Mouse (Mus musculus) frontal cortex, postnatal 36 days (tissue): ENCODE data around the gene Sox6.

Source experiments
- DNase-seq, 2 experiments: peaks; one replicate each; pipeline ENCODE4 v3.0.0; 2022; ENCODE audit warnings: low spot score in 2 of 2

The Sox6 gene

DNA sequence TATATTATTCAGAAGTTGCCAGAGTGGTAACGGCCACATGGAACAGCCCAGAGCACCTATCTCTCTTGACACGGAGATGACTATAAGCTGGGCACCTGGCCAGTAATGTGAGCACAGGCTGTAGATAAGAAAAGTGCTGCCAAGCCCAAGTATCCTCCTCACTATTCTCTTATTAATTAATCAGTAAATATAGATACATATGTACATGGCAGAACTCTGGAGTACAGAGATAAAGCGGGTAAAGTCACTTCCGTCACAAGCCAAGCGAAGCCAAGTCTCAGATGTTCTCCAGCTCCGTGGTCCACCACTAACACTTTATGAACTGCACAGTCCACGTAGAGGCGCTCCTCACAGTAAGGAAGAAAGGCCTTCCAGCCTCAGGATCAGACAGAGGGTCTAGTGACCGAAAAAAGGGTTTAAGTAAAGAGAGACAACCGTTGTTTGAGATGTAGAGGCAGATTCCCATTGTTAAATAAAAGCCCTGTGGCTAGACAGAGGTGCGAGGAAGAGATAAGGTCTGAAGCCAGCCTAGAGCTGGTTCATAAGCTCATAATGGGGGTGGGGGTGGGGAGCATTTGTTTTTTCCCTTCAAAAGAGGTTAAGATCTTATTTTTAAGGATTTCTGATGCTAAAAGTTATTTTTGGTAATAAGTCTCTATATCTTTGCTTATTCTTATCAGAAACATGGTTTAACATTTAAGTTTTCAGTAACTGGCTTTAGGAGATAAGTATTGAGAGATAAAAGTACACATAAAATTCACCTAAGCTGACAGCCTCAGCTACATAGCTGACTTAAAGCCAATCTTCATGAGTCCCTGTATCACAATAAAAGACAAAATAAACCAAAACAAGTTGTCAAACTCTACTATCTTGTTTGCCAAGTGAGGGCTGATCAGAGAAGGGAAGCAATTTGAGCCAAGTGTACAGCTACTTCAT, 207.4 kb downstream of the Sox6 start:
- DNase-seq: no peak

DNA sequence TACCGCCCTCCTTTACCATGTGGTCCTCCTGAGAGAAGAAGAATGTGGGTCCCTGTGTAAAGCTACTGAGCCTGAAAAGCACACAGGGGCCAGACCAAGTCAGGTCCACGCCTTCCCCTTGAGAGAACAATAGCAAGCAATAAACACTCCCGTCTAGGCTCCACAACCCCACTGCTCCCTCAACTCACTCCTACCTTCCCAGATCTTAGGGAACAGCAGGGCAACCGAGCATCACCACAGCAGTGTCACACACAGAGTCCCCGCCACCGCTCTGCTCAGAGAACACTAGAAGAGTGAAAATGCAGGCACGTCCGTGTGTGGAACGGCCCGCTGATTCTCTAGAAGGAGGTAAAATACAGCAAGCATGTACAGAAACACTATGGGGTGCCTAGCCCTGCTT, 208.2 kb downstream of the Sox6 start:
- DNase-seq: no peak

DNA sequence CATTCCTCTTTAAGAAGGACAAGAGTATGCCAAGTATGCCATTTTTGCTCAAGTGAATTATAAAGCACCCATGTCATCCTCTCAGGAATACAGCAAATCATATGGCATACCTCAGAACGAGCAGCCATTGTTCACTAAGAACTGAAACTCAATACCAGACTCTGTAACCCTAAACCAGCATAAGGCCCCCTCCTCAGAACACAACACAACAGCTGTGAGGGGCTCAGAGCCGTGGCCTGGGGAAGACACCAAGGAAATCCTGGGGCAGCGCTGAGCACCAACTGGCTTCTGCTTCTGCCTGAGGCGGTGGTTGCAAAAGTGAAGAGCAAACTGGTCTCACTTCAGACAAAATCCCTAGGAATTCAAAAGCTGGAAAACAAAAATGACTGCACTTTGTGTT, 208.8 kb downstream of the Sox6 start:
- DNase-seq: no peak

DNA sequence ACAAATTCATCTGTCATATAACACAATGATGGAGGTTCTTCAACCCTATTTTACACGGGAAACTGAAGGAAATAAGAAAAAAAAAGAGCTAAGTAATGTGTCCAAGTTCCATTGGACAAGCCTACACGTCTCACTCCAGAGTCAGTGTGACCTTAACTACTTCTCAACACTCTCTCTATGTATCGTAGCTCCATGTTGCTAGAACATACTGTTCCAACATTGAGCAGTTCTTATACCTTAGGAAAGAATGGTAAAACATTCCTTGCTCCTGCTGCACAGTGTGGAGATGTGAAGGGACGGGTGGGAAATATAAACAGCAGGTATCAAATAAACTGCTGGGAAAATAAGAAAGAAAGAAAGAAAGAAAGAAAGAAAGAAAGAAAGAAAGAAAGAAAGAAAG, 209.3 kb downstream of the Sox6 start:
- DNase-seq: no peak

DNA sequence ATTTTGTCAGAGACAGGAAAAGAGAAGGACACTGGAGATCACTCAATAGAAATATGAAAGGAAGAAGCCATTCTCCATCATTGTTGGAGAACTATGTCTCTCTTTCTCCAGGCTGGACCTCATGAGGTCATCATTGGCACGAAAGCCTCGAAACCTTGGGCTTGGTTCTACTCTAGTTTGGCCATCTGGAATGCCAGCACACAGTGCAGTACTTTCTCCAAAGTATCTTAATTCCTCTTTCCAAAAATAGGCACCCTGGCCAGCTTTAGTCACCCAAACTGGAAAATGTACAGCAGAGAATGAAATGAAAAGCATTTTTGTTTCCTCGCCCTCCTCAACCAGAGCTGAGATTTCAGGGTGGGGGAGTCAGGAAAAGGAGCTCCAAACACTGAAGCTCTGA, 213.3 kb downstream of the Sox6 start:
- no peak for DNase-seq

DNA sequence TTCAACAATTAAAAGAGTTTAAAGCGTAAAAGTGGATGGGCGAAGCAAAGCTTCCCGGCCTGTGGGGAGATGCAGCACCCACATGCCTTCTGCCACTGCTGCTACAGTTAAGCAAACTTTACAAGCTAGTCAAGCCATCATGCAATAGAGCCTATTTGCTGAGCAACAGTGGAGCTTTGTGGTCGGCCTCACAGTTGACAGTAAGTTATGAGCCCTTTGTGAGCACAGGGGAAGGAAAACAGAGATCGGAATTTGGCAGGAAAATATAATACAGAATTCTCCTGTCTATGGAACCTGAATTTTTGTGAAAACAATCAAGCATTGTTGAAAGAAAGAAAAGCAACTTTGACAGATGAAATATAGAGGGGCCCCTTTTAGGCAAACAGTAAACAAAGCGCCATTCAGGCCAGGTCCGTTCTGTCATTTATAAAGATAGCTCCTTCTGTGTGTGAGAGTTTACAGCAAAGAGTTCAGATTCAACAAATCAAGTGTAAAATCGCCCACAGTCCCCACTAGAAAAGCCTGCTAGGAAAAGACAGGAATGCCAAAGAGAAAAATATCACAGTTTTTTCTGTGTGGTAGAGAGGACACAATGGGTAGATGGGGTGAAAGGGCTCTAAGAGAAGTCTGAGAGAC, 213.9 kb downstream of the Sox6 start:
- DNase-seq: no peak

DNA sequence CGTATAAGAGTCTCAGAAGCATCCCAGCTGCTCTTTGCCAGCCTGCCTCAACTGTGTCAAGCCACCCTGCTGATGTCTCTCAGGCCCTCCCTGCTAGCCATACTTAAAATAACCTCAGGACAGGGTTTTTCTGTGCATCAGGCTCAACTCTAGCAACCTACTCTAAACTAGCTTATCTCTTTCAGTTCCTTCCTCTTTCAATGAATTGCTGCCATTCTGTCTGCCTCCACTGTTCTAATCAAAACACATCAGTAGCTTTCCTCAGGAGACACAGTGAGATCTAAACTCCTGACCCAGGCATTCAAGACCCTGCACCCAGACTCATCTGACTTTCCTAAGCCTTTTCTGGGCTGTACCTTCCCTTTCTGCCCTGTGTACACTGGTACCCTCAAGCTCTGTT, 219.5 kb downstream of the Sox6 start:
- no peak for DNase-seq

DNA sequence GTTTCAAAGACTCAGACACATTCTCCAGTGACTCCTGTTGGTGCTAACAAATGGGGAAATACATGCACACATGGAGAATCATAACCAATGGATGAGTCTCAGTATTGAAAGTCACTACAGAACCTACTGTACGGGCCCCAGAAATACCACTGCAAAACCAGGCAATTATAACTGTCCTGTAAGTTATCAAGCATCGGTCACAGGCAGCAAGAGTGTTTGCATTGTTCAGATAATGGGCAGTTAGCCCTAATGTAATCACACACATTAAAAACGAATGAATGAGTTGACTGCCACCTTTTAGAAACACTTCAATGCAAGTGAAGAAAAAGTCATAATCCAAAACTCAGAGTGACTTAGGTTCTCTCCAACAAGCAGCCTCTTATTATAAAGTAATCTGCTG, 235.3 kb downstream of the Sox6 start:
- DNase-seq: no peak

DNA sequence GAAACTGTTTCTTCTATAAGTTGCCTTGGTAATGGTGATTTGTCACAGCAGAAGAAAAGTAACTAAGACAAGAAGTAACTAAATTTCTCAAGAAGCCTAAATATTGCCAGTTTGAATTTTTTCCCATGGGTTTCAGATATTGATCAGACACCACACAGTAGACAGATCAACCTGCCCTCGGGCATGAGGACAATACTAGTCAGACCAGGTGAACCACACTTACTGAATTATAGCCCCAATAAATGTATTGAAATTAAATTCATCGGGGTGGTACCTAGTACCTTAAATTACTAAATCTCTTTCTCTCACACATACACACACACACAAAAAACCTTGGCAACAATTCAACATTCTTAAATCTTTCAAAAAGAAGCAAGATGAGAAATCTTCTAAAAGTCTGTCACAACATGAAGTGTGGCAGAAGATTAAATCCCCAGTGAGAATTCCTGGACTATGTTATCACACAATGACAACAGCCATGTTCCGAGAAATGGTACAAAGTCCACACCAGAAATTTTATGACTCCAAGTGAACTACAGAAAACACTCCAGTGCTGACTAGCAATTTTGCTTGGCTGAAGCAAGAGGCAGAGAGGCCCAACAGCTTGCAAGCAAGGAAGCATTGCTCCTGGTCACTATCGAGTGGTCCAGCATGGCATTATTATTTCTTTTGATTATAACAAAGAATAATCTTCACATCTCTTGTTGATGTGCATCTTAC, 244.3 kb downstream of the Sox6 start:
- DNase-seq: no peak

DNA sequence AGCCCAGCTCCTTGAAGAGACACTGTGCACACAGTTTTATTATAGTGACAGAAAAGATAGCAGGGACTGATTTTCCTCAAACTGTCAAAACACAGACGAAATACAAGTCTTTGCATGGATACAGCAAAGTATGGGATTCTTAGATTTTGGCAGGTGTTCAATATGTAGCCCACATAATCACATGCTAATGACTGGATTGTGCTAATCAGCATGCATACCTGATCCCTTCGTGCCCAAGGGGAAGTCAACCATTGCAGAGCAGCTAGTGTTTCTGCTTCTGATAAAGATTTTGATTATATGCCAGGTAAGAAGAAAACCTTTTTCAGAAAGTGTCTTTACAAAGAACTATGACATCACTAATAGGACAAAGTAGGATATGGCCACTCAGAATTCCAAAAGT, 245.8 kb downstream of the Sox6 start:
- DNase-seq: no peak

DNA sequence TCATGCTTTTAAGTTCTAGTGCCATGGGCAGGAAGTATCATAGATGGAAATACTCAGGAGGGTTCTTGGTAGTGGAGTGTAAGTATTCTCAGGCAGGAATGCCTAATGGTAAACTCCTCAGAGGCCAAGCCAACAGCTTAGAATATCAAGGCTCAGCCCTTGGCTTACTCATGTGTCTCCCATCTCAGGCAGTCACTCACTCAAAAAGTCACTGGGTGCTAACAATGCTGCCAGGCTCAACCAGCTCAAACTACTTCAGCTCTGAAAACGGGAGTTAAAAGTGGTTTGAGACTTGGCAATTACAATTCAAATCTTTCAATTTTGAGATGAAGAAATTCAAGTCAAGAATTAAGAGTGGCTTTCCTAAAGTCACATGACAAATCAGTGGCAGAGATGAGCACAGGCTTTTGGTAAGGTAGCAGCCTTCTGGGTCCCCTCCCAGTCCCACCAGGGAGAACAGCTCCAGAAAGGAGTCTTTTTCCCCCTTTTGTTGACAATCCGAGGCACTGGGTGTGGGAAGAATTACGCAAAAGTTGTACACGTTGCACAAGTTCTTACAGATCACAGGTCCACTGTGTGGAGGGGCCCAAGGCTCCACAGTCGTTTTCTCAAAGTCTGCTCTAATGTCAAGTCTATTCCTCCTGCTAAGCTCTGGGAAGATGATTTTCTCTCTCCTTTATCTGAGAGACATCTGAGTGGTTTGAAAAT, 249.3 kb downstream of the Sox6 start:
- DNase-seq: no peak

DNA sequence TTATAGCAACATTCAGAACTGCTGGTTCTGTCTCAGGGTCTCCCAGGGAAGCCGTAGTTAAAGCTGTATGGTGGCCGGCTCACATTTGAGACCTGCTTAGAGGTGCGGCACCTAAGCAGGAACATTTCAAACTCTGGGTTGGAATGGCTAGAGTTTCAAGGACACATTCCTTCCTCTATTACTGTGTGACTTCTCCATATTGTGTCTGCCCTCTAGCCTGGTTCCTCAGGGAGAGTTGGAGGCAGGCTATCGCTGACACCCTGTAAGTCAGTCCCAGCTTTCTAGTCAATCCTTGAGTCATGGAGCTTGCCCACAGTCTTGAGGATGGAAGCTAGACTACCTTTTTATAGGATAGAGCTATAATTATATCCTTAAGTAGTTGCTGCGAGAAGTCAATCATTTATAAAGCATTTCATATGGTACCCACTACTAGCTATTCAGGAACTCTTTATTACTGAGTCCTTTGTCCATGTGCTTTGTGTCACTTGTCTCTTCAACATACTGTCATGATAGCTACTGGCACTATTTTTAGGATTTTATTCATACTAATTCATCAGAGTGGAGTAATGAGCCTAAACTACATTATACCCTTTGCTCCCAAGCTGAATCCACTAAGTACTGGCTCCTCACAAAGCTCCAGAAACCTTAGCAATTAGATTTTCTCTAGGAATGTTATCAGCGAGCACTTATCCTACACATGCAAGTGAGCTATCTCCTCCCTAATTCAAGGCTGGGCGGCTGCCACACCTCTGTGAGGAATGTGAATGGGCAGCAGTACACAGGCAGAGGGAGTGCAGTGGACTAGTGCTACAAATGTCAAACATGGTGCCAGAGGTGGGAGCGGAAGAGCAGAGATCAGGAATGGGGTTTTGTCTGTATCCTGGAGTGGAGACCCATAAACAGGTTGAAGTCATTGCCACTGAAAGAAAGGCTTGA, 254.3 kb downstream of the Sox6 start:
- no peak for DNase-seq

DNA sequence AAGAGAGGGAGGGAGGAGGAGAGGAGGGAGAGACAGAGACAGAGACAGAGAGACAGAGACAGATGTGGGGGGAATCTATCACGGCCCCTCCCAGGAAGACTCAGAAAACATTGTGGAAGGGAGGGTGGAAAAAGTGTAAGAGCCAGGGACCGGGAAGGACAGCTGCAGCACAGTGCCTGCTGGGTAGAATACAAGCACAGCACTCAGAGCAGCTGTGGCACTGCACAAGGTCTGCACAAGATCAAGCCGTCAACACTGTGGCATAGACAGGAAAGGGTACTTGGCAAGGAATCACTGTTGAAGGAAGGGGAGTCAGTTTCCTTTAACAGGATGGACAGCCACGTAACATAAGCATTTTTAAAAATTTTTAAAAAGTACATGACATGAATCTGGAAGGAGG, 258.4 kb downstream of the Sox6 start:
- DNase-seq: no peak

DNA sequence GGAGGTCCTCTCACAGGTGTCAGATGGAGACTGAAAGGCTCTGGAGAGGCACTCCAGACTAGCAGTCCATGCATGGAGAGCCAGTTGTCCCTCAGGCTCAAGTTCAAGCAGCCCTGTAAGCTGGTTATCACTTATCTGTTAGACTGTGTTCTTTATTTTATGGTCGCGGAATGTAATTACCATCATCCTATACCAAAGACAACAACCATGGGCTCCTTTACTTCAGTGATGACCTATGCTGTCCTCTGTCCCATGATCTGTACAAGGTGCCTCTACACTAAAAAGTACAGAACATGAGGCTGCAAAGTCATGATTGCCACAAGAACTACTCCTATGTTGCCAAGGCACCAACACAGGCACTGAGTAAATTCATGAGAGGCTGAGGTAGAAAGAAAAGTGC, 259.1 kb downstream of the Sox6 start:
- no peak for DNase-seq

DNA sequence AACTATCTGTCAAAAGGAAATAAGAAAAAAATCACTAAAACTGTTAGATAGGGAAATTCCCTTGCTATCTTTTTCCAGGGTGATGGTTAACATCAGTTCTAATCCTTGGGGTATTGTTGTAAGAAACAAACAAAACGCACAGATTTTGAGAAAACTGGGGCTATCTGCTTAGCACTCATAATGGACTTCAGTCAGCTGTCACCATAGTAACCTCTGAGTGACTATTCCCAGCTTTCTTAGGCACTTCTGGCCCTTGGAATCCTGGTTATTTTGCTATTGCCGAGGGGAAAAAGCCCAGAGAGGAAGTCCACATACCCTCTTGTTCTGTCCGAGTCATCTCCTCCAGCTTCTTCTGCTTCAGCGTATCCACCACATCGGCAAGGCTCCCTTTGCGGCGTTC, 261.9 kb downstream of the Sox6 start:
- no peak for DNase-seq

DNA sequence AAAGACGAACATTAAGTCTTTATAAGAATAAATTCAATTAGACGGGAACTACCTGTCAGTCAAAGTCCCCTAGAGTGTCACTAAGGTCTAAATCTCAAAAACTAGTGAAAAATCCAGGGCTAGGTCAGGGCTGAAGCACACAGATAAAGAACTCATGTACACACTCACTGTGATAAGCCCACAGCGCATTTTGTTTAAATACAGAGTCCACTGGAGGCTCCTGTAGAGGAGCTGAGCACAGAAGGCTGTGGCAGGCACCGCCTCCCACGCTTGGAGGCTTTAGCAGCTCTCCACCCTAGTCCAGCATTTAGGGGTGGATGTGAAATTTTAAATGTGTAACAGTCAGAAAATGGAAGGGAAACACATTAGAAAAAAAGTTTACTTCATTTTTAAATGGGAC, 262.3 kb downstream of the Sox6 start:
- peak in 1 of 2 experiments; percentile 22 for DNase-seq

DNA sequence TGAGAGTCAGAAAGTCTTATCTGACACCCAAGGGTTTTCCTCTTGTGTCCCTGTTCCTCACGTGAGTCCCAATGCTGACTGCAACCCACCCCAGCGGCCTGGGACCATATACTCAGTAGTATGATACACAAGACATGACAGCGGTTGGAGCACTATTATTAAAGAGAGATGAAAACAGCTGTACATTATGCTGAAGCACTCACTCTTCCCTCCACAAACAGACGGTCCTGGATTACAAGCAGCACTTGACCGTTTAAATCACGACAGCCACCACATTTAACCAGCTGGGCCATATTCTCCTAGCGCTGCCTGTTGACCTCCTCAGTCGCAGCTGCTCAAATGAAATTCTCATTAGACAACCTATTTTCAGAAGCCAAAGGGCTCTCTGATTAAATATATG, 272.3 kb downstream of the Sox6 start:
- DNase-seq: no peak

DNA sequence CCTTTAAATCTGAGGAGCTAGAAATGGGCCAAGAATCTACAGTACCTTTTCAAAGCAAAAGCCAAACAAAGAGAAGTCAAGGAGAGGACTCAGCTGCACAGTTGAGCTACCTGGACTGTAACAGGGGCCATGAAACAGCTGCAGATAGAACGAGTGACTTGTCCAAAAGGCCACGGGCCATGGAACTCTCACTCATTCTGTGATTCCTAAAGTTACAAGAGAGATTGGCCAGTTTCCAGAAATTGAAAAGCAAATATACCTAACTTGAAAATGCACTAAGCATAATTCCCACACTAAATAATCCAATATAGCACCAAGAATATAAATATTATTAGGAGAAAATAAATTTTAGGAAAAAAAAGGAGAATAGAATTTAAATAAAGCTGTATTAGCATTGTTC, 274.7 kb downstream of the Sox6 start:
- no peak for DNase-seq

DNA sequence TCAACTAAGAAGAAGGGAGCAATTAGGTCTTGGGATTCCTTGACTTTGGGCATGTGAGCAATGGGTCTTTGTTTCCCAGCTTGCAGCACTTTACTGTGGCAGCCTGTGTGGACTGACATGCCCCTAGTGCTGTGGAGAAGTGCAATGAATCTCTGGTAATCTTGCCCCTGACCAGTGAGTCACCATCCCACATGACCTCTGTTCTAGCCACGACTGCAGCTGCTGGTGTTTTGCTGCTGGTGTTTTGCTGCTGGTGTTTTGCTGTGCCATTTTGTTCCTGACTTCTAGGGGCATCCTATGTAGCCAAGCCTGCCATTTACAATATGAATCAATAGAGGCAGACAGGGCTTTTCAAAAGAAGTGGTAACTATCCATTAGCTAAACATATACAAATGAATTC, 280.4 kb downstream of the Sox6 start:
- DNase-seq: no peak

DNA sequence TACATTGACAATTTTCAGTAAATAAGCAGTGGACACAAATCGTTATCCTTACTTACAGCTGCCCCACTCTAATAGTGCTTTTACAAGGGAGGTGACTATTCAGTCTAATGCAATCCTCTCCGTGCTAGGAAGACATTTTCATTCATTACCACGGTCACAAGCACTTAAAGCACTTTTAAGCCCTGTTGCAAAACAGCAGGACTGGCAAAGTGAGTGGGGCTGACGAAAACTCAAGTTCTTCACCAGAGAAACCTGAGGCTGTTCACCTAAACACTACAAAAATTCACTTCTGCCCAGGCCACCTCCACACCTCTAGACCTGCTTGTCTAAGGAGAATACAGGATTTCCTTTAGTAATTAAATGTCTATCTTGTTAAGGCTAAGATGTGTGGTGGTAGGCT, 283.3 kb downstream of the Sox6 start:
- no peak for DNase-seq

DNA sequence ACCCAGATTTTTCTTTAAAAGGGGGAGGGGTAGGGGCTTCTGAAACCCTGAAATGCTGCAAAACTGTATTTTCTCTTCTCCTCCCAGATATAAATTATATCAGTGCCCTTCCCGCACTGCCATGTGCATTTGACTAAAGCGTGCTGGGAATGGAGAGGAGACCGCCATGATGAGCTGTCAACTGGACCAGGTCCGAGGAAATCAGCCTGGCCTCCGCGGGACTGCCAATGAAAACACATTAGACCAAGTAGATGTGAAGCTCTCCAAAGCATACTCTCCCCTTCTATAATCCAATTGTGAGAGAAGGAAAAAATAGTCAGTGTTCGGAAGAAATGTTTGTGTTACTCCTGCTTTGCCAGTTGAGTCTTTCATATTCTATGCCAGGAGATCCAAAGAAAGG, 284.4 kb downstream of the Sox6 start:
- DNase-seq: no peak
